Mouse (Mus musculus) A20 (cell line): ENCODE data around the gene Ptbp1.

Experiments
- DNase-seq: peaks from one replicate; pipeline ENCODE4 v3.0.0-alpha.2; 2011; ENCODE audit warnings: low read depth, low spot score

Ptbp1 gene

GRCm38 (mm10) chr10:79832786-79833181, 21.4 kb upstream of the Ptbp1 start:
- no peak for DNase-seq

GRCm38 (mm10) chr10:79834769-79835398, 19.3 kb upstream of the Ptbp1 start:
- DNase-seq: peak; percentile 76

- no peak for DNase-seq
Measured at GRCm38 (mm10) chr10:79836918-79837317, 17.3 kb upstream of the Ptbp1 start.

GRCm38 (mm10) chr10:79838151-79838550, 16.1 kb upstream of the Ptbp1 start:
- DNase-seq: no peak

- no peak for DNase-seq
Measured at GRCm38 (mm10) chr10:79840091-79840490, 14.1 kb upstream of the Ptbp1 start.

- DNase-seq: no peak
Measured at GRCm38 (mm10) chr10:79840644-79841551, 13.3 kb upstream of the Ptbp1 start.

GRCm38 (mm10) chr10:79842322-79842721, 11.9 kb upstream of the Ptbp1 start:
- DNase-seq: no peak

GRCm38 (mm10) chr10:79843476-79843875, 10.8 kb upstream of the Ptbp1 start:
- no peak for DNase-seq

GRCm38 (mm10) chr10:79846553-79846952, 7.7 kb upstream of the Ptbp1 start:
- no peak for DNase-seq

GRCm38 (mm10) chr10:79849941-79850628, 4.1 kb upstream of the Ptbp1 start:
- peak; percentile 48 for DNase-seq

GRCm38 (mm10) chr10:79851653-79852052, 2.6 kb upstream of the Ptbp1 start:
- DNase-seq: peak; percentile 49

GRCm38 (mm10) chr10:79852107-79852789, 2.0 kb upstream of the Ptbp1 start:
- DNase-seq: peak; percentile 66

GRCm38 (mm10) chr10:79852827-79853226, 1.4 kb upstream of the Ptbp1 start:
- no peak for DNase-seq

- DNase-seq: peak; percentile 85
Measured at GRCm38 (mm10) chr10:79853392-79853791, 835 bp upstream of the Ptbp1 start.

- peak; percentile 85 for DNase-seq
Measured at GRCm38 (mm10) chr10:79854801-79855541, 744 bp downstream of the Ptbp1 start.

- DNase-seq: peak; percentile 36
Measured at GRCm38 (mm10) chr10:79855558-79856184, 1.4 kb downstream of the Ptbp1 start.

GRCm38 (mm10) chr10:79856280-79856679, 2.1 kb downstream of the Ptbp1 start:
- no peak for DNase-seq

GRCm38 (mm10) chr10:79856704-79857451, 2.7 kb downstream of the Ptbp1 start:
- no peak for DNase-seq

GRCm38 (mm10) chr10:79857452-79857811, 3.2 kb downstream of the Ptbp1 start:
- DNase-seq: peak; percentile 44

GRCm38 (mm10) chr10:79857894-79858293, 3.7 kb downstream of the Ptbp1 start:
- no peak for DNase-seq
